Comparison of ENCODE assay signal across 23 mouse cellular contexts in the genomic region with DNA sequence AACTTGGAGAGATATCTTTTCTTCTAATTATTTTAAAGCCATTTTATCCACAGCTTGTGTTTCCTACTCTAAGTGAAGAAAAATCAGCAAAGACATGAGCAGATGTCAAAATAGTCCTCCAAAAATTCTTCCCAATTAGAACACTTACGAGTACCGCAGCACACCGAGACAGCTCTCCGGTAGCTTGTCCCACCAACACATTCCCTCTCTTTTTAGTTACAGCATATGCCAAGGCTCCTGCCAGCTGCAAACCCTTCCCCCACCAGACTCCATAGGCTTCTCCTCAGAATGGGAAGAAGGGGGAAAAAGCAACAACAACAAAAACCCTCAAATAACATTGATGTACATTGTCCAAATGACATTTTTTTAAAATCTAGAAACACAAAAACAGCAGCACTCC.
DNase-seq lines count a peak whose midpoint lies in the region; ATAC-seq lines count a peak whose summit lies in the region.
"Had no signal": no experiment of that assay in that cellular context is flagged by ENCODE, and none has a peak within 500 bp of the region (broad histone marks: within the 10 kb centered on the region; RNA-seq: fewer than 3 reads in every experiment).

No protein-coding gene starts in this region.

- peak overlapping the region; percentile 27; the same call in 1 of the 2 replicates for H3K27ac ChIP-seq in forebrain, embryonic 15.5 days (replicated peaks)
- no peak overlapping the region for H3K27ac ChIP-seq in forebrain, embryonic 11.5 days (ENCODE audit: low read depth, low read length)
- H3K27ac ChIP-seq: embryonic facial prominence, embryonic 10.5 days; hindbrain, embryonic 10.5 days; hindbrain, postnatal 0 days; neural tube, embryonic 12.5 days had no signal

- H3K9me3 ChIP-seq in forebrain, embryonic 15.5 days, result no peaks in the 10 kb centered on the region
- no peaks in the 10 kb centered on the region for H3K9me3 ChIP-seq in forebrain, embryonic 11.5 days (ENCODE audit: control insufficient read depth, low read length)
- H3K9me3 ChIP-seq: embryonic facial prominence, embryonic 10.5 days; hindbrain, embryonic 10.5 days; neural tube, embryonic 12.5 days had no signal

- no peak overlapping the region for H3K4me3 ChIP-seq in forebrain, embryonic 15.5 days
- no peak overlapping the region for H3K4me3 ChIP-seq in forebrain, embryonic 11.5 days (ENCODE audit: low read depth, low read length)
- H3K4me3 ChIP-seq: embryonic facial prominence, embryonic 10.5 days; hindbrain, embryonic 10.5 days; neural tube, embryonic 12.5 days had no signal

- H3K4me1 ChIP-seq in forebrain, embryonic 15.5 days, result peaks cover 19% of the 10 kb centered on the region
- no peaks in the 10 kb centered on the region for H3K4me1 ChIP-seq in forebrain, embryonic 11.5 days (replicated peaks; ENCODE audit: control insufficient read depth, insufficient read depth, low read length)
- H3K4me1 ChIP-seq: neural tube, embryonic 12.5 days had no signal

- 27% methylated on average over 4 of the region's 4 CpGs for WGBS in forebrain, embryonic 15.5 days
- WGBS in forebrain, embryonic 11.5 days, result 88% methylated on average over 4 of the region's 4 CpGs

- no peak overlapping the region for H3K9ac ChIP-seq in forebrain, embryonic 15.5 days (replicated peaks)
- H3K9ac ChIP-seq in forebrain, embryonic 11.5 days (ENCODE audit: low read length), result no peak overlapping the region
- H3K9ac ChIP-seq: neural tube, embryonic 12.5 days had no signal

- H3K36me3 ChIP-seq in forebrain, embryonic 15.5 days, result no peaks in the 10 kb centered on the region
- no peaks in the 10 kb centered on the region; the same call in 1 of the 2 replicates for H3K36me3 ChIP-seq in forebrain, embryonic 11.5 days (ENCODE audit: control insufficient read depth, insufficient read depth, low read length)
- H3K36me3 ChIP-seq: hindbrain, embryonic 10.5 days; neural tube, embryonic 12.5 days had no signal

- H3K27me3 ChIP-seq in forebrain, embryonic 15.5 days, result no peaks in the 10 kb centered on the region
- H3K27me3 ChIP-seq in forebrain, embryonic 11.5 days (ENCODE audit: control insufficient read depth, insufficient read depth, low read length), result no peaks in the 10 kb centered on the region
- H3K27me3 ChIP-seq: neural tube, embryonic 12.5 days had no signal

- DNase-seq in forebrain, embryonic 11.5 days (ENCODE audit: low spot score), result no peak
- peak; percentile 29 to 44 for DNase-seq in left cerebral cortex, adult 18-20 months (ENCODE audit: low spot score in 2 of 2)
- no peak for DNase-seq in left cerebral cortex, adult 11 months (ENCODE audit: low spot score)
- DNase-seq in right cerebral cortex, postnatal 10 days (ENCODE audit: low spot score in 2 of 2), result peak; percentile 61 to 62
- DNase-seq in neural tube, embryonic 10.5 days (ENCODE audit: extremely low spot score, low spot score), result no peak
- DNase-seq in B cell, adult 2 months, result no peak
- DNase-seq: adrenal gland, postnatal 25 days; cerebellum, adult 11 months; cerebellum, postnatal 10 days; gastrocnemius, postnatal 10 days; kidney, postnatal 25 days; lung, postnatal 4 days; midbrain, embryonic 14.5 days; spleen, adult 18-20 months; thymus, adult 18-20 months; thymus, postnatal 36 days had no signal

- H3K4me2 ChIP-seq in forebrain, embryonic 15.5 days (replicated peaks), result no peak overlapping the region
- no peak overlapping the region for H3K4me2 ChIP-seq in forebrain, embryonic 11.5 days (ENCODE audit: low read depth, low read length, severe bottlenecking)
- H3K4me2 ChIP-seq: heart, embryonic 11.5 days; neural tube, embryonic 12.5 days had no signal

- ATAC-seq in forebrain, embryonic 15.5 days (replicated peaks), result no peak
- ATAC-seq in forebrain, embryonic 11.5 days (replicated peaks; ENCODE audit: low FRiP score), result no peak
- ATAC-seq: hindbrain, postnatal 0 days; intestine, embryonic 16.5 days had no signal

Comparison
In these comparisons a context has a peak if more than half of its experiments do, and no peak if none do; other contexts are left out.
1. DNase-seq: peak in left cerebral cortex, adult 18-20 months (2 of 2) and right cerebral cortex, postnatal 10 days (2 of 2); none in forebrain, embryonic 11.5 days (single experiment), left cerebral cortex, adult 11 months (single experiment), neural tube, embryonic 10.5 days (single experiment) and B cell, adult 2 months (0 of 2).